Mouse (Mus musculus): ENCODE data around the gene 2310030G06Rik.

2310030G06Rik gene

DNA sequence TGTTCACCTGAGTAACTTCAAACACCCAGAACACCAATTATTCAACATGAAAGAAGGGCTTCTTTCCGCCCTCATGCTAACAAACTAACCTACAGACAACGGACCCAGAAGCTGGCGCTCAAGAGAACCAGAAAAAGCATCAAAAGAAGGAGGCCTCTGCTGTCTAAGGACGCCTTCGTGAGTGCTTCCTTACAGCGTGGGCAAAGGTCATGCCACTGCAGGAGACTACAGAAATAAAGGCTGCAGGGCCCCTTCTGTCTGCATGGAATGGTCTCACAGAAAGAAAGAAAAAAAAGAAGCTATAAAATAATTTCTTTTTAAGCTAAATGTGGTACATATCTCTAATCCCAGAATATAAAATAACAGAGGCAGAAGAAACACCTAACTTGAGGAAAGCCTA, 41.4 kb downstream of the 2310030G06Rik start:
- in situ Hi-C loops (cut with MboI, MseI) = no loop called here

DNA sequence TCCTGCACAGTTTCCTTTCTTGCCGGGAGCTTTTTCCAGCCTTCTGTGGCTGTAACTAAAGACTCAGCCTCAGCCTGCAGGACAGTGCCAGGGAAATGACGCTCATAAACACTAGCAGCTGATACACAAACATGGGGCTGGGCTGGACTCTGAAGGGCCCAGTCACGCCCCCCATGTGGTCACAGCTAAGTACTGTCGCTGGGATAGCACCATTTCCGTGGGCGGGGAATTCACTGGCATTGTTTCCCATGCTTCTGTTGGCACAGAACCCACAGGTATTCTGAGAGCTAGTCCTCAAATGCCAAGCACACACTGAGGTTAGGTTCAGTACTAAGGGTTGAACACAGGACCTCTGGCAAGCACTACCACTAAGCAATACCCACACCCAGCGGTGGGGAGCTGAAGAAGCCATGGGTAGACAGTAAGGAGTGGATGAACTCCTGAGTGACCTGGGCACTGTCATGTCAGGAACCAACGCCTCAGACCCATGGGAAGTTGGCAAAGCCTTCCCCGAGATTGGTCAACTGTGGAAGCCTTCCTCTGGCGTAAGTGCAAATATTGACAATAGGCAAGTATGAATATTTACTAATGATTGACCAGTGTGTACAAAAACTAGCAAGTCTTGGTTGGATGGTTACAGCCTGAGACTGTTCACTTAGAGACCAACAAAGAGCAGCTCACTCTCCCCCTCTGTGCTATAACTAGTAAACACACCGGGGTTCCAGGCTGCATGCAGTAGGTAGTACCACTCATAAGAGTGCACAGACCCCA, 45.2 kb downstream of the 2310030G06Rik start:
- in situ Hi-C loops (cut with MboI, MseI) = no loop called here

DNA sequence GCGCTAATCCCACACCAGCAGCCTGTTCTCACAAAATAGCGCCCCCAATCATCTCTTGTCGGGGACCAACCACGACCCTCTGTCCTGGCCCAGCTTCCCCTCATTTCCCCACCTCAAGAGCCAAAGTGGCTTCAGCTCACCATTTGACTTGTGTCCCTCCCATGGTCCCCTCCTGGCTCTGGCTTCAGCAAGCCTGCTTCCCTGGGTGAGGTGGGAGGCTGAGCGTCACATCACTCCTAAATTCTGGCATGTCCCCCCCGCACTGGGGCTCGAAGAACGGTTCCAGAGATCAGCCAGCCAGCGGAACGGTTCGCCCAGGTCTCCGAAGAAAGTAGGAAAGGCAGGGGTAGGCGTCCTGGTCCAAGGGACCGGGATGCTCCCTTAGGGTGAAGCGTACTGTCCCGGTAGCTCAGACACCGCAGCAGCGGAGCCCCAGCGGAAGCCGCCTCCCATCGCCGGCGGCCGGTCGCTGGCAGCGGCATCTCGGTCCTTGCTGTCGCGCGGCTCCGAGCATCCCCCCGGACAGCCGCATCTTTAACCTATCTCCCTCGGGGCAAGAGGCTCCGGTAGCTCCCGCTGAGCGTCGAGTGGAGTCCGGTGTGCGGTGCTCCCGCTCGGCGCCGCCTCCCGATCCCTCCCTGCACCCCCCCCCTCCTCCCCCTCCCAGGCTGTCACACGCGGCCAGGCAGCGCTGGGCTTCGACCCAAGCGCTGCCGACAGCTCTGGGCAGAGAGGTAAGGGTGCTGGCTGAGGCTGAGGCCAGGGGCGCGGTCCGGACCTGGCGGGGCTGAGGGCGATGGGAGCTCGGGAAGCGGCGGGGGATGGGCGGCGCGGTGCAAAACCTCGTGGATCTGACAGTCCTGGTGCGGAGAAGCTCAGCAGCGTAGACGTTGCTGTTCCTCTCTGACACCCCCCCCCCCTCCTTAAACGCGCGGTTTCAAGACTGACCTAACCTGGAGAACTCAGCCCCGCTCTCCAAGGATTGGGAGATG, 47.6 kb downstream of the 2310030G06Rik start:
- in situ Hi-C loops (cut with MboI, MseI) = no loop called here

DNA sequence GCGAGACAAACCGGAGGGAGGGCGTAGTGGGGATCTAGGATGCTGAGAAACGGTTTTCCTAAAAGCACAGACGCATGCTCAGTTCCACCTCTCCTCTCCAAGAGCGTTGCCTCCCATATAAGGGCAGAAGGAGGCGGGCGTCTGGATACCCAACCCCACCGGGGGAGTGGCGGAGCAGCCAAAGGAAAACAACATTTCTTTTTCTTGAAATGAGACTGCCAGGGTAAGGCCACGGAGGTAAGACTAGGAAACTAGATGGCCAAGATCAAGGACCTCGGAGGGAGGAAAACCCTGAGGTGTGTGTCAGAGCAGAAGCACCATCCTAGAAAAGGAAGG, 48.7 kb downstream of the 2310030G06Rik start:
- in situ Hi-C loops (cut with MboI, MseI) = no loop called here

DNA sequence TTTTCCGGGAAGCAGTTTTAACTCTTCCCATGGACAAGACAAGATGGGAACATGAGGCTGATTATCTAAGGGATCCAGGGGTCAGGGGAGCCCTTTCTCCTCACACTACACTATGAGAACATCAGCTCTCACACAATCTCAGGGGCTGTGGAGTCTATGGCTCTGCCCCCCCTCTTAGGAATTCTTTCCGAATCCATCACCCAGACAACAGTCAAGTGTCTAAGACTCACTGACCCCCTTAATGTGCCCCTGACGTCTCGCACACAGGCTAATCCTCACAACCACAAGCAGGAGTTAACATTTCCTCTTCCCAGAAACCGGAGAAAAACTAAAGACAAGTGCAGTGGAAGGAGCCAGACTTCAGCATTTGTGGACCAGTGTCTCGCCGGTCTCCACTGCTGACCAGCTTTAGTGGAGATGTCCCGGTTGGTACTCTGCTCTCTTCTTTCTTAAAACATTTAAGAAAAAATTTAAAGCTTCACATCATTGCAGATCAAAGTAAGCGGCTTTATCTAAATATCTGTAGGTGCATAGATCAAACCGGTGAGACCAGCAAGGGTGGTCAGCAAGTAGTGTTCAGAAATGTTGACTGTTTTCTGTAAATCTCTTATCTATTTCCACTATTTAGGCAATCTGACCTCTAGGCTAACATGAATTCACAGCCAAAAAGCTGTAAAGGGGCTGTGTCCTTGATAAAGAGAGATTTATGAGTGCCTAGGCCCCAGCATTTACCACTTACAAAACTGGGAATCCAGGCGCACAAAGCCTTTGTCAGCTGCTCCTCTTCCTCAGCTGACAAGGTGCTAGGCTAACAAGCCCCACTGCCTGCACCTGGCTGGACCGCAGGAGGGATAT, 49.3 kb downstream of the 2310030G06Rik start:
- in situ Hi-C loops (cut with MboI, MseI) = no loop called here

DNA sequence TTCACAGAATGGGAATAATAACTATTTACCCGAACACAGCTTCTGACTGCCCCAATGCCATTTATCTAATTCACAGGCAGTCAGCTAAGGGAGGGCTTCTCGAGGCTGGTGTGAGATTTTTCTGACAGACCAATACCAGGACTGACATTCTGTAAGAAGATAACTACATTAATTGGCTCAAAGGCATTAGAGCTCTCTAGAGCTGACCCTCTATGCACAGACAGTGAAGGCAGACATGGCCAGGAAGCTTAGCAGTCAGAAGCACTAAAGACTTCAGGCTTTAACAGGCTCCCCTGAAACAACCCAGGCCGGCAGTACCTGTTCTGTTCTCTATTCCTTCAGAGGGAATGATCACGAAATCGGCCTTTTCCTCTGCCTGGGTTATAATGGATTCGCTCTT, 51.2 kb downstream of the 2310030G06Rik start:
- in situ Hi-C loops (cut with MboI, MseI) = no loop called here

DNA sequence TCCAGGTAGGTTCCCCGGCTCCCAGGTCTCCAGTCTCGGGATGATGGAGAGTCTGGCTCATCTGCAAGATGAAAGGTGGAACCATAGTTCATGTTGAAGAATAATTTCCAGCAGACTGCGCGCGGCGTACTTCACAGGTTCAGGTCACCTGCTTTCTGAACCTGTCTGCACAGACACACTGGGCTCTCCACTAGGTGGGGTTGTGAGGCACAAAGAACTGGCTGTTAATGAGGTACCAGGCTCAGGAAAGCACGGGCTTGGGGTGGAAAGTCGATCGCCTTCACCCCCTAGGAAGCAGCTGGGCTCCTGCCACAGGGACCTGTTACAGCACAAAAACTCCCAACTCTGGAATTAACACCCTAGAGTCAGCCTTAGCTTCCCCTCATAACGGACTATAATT, 52.7 kb downstream of the 2310030G06Rik start:
- in situ Hi-C loops (cut with MboI, MseI) = no loop called here

DNA sequence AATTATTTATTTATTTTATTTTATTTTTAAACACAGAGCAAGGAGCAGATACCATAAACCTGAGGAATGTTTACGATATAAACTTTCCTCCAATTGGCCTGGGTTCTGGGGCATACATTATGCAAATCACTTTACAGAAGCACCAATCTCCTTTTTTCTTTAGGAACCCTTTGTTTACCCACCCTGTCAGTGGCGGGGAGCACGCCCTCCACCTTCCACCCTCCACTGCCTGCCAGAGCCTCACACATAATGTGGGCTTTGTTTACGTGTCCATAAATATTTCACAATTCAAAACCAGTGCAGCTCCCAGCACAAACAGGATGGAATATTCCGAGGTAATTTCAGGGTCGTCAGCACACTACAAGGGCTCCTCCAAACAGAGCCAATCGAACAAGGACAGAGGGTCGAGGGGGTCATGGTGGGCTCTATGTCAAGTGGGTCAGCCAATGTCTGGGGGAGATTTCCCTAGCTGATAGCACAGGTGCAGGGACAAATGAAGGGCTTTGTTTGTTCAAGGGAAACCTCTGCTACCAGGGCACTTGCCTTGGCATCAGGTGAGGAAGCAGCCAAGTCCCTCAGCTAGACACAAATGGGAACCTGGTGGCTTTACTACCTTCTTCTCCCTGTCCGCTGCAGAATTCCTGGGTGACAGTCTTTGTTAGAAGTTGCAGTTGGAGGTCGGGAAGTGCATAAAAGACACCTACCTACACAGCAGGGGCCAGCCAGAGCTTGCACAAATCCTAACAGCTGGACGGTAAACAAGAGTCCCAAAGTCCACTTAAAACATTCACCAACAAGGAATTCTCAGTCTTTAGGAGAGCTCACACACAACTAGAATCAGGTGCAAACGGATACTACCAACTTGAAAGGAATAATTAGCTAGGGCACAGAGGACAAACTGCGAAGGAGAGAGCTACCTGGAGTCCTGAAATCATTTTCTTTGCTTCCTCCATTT, 53.4 kb downstream of the 2310030G06Rik start:
- in situ Hi-C loops (cut with MboI, MseI) = no loop called here
